Mouse (Mus musculus) kidney, postnatal 0 days (tissue): Measurements from ENCODE around the gene Muc1. TPM values are rescaled to one million over a fixed set of nuclear protein-coding genes. Genes with fewer than 3 reads are reported as not detected.

Experiments used
- ATAC-seq: fragments of 200-750 bp; cut with Nextera tagmentation; replicated peaks from 2 replicates; pipeline ENCODE4 v1.8.0; 2017; ENCODE audit warnings: low read depth, moderate number of reproducible peaks, moderate TSS enrichment, moderate library complexity; ENCODE audit not compliant: low FRiP score
- DNase-seq: peaks from one replicate; pipeline ENCODE4 v3.0.0-alpha.2; 2016; ENCODE audit warnings: low spot score
- H3K27ac ChIP-seq: fragments of 300-500 bp; sonication (generic); 2 replicates; pipeline ENCODE4 v1.5.1; 2014; ENCODE audit warnings: mild to moderate bottlenecking
- H3K27me3 ChIP-seq: fragments of 300-500 bp; sonication (generic); 2 replicates; pipeline ENCODE4 v1.6.1; 2014; ENCODE audit warnings: low read length, mixed read lengths; ENCODE audit not compliant: insufficient read depth
- H3K36me3 ChIP-seq: fragments of 300-500 bp; sonication (generic); 2 replicates; pipeline ENCODE4 v1.6.1; 2014; ENCODE audit warnings: low read length, mixed read lengths; ENCODE audit not compliant: insufficient read depth
- H3K4me1 ChIP-seq: fragments of 300-500 bp; sonication (generic); replicated peaks from 2 replicates; pipeline ENCODE4 v1.6.1; 2014; ENCODE audit warnings: antibody characterized with exemption, low read length, mixed read lengths; ENCODE audit not compliant: insufficient read depth
- H3K4me2 ChIP-seq: fragments of 300-500 bp; sonication (generic); 2 replicates; pipeline ENCODE4 v1.6.1; 2014; ENCODE audit warnings: mild to moderate bottlenecking, low read length, moderate library complexity, mixed read lengths
- H3K4me3 ChIP-seq: fragments of 300-500 bp; sonication (generic); replicated peaks from 2 replicates; pipeline ENCODE4 v1.5.1; 2014; ENCODE audit warnings: low read depth, low read length
- H3K9ac ChIP-seq: fragments of 300-500 bp; sonication (generic); 2 replicates; pipeline ENCODE4 v1.6.1; 2014; ENCODE audit warnings: low read depth, low read length
- H3K9me3 ChIP-seq: fragments of 300-500 bp; sonication (generic); replicated peaks from 2 replicates; pipeline ENCODE4 v1.6.1; 2016; ENCODE audit warnings: low read length, inconsistent platforms, mixed read lengths
- CTCF ChIP-seq: IDR thresholded peaks from 2 replicates; pipeline ENCODE4 v1.5.1; 2016; ENCODE audit warnings: antibody characterized with exemption, low read depth, mild to moderate bottlenecking, moderate library complexity
- WGBS: fragments of 180-500 bp; shearing (Covaris S2); extraction: QIAGEN DNeasy Blood & Tissue Kit; methylation state at CpG from one replicate; pipeline ENCODE4 v1.1.7; 2014; 5-methylcytosine and 5-hydroxymethylcytosine counted together
- polyA plus RNA-seq: library from polyadenylated mRNA; unstranded; fragments of >200 nt; fragmentation: Nextera tagmentation; extraction: Ambion mirVana; gene quantifications from 2 replicates; pipeline ENCODE4 v1.2.1, GENCODE M21; 2015

Gene Muc1
- polyA plus RNA-seq, 1 experiment from 2014 or later = 42.8 TPM

DNA sequence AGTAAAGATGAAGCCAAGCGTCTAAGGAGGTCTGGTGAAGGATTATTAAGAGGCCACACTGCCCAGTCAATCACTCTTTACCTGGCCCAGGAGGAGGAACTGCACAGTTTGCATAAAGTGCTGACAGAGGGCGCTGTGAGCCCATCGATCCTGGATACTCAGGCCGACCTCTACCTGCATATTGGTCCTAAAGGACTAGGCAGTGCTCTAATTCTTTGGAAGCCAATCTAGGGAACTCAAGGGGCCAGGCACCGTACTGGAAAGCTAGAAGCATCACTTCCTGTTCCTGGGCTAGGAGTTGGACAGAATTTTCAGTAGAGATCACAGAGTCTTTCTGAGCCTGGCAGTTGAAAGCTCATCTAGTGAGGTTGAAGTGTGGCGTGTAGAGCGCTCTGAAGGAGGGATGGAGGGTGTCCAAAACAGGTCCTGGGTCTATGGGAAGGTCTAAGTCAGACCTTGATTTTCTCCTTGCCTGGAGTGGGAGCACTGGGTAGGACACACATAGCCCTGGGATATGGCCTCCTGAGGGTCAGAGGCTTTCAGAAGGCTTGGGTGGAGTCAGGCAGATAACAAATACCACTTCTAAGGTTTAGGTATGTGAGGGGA is 21.7 kb downstream of the Muc1 start:
- Histone ChIP-seq H3K4me2 (0 out of 2 replicates have a peak overlapping the region, but pooled peaks have one; percentile 29), H3K9me3 (no peaks in the 10 kb centered on the region), H3K9ac (no peak overlapping the region), H3K36me3 (no peaks in the 10 kb centered on the region), H3K27me3 (no peaks in the 10 kb centered on the region), H3K4me1 (peaks cover 14% of the 10 kb centered on the region), H3K27ac (peak overlapping the region; percentile 77), H3K4me3 (no peak overlapping the region)
- peak; percentile 88 for TF ChIP-seq CTCF
- DNase-seq = peak; percentile 79
- WGBS = 19% methylated on average over 7 of the region's 7 CpGs
- ATAC-seq = peak; percentile 17; the same call in 1 of the 2 replicates

DNA sequence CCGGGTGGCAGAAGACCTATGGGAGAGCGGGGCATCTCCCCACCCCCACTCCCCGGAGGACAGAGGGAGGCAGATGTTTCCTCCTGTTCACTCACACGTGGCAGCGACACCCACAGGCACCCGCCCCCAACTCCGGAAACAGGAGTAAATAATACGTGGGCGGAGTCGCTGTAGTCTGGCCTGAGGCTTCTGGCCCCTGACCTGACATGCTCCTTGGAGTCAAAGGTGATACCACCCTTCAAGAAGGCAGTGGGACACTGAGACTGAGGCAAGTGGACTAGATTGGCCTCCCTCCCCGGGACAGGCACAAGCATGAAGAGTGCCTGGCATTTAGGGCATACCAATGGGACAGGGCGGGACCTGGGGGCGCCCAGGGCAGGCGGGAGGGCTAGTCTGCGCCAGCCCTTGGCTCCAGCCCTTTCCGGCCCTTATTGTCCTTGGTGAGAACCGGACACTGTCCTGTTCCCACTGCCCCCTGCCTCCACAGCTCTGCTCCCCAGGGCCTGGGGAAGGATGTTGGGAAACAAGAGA is 22.6 kb downstream of the Muc1 start:
- ATAC-seq = peak; percentile 57
- peak overlapping the region; percentile 29 for H3K4me2 ChIP-seq
- peak; percentile 82 for DNase-seq
- TF ChIP-seq CTCF = no peak; the same call in 1 of the 2 replicates
- no peaks in the 10 kb centered on the region for H3K36me3 ChIP-seq
- H3K4me1 ChIP-seq = peaks cover 14% of the 10 kb centered on the region
- H3K4me3 ChIP-seq = no peak overlapping the region
- H3K9ac ChIP-seq = no peak overlapping the region
- no peaks in the 10 kb centered on the region for H3K27me3 ChIP-seq
- WGBS = 1% methylated on average over 17 of the region's 17 CpGs
- no peaks in the 10 kb centered on the region for H3K9me3 ChIP-seq
- H3K27ac ChIP-seq = peak overlapping the region; percentile 64

DNA sequence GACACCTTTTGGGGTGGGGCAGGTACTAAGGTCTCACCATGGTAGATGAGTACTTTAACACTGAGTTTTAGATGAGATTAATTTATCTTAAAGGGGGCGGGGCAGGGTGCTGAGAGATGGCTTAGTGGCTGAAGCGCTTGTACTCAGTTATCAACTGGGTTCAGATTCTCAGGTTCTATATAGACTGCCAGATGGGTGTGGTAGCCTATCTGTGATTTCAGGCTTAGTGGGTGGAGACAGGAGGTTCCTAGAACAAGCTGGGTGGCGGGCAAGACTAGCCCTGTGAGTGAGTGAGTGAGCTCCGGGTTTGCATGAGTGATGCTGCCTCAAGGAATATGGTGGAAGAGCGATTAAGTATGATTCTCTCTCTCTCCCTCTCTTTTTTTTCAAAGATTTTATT is 26.1 kb downstream of the Muc1 start:
- 92% methylated on average over 5 of the region's 5 CpGs for WGBS
- no peaks in the 10 kb centered on the region for H3K27me3 ChIP-seq
- no peak overlapping the region for H3K4me3 ChIP-seq
- no peaks in the 10 kb centered on the region for H3K9me3 ChIP-seq
- no peak overlapping the region for H3K27ac ChIP-seq
- H3K4me1 ChIP-seq = peaks cover 14% of the 10 kb centered on the region
- ATAC-seq (no peak), DNase-seq (no peak)
- no peak overlapping the region for H3K9ac ChIP-seq
- no peak for TF ChIP-seq CTCF
- H3K4me2 ChIP-seq = no peak overlapping the region
- no peaks in the 10 kb centered on the region for H3K36me3 ChIP-seq

DNA sequence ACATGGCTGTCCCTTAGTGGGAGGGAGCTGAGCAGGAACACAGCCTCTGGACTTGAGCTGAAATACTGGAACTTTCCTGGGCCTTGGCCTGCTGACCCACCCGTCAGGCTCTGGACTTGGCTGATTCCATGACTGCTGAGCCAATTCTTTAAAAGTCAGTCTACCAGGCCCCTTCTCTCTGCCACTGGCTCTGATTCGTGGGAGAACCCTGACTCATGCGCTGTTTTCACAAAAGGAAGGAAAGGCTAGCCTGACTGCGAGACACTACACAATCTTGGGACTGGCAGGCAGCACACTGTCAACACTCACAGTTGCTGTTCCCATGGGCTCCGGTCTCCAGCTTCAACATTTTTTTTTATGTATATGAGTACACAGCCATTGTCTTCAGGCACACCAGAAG is 27.3 kb downstream of the Muc1 start:
- no peaks in the 10 kb centered on the region for H3K9me3 ChIP-seq
- no peaks in the 10 kb centered on the region for H3K27me3 ChIP-seq
- H3K4me2 ChIP-seq = no peak overlapping the region
- peaks cover 7% of the 10 kb centered on the region for H3K4me1 ChIP-seq
- no peaks in the 10 kb centered on the region for H3K36me3 ChIP-seq
- no peak for ATAC-seq
- no peak overlapping the region for H3K27ac ChIP-seq
- H3K4me3 ChIP-seq = no peak overlapping the region
- no peak overlapping the region for H3K9ac ChIP-seq
- DNase-seq = no peak
- TF ChIP-seq CTCF = no peak
- 72% methylated on average over 5 of the region's 5 CpGs for WGBS

DNA sequence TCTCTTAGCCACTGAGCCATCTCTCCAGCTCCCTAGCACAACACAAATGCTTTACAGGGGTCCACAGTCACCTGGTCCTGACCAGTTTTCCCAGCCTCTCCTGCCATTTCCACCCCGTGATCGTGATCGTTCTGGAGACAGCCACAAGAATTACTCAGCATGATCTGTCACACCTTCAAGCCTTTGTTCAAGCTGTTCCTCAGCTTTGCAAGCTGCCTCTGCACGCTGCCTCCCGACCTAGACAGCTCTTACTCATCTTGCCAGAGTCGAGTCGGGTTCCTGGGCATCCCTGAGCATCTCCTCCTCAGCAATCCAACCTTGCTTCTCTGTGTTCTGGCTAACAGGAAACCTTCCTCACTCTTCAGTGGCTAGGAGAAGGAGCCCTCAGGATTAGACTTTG is 30.2 kb downstream of the Muc1 start, which contains the start of gene Dpm3:
TSS of gene Dpm3 (plus strand) at position 283 of the 400 bp plus-strand sequence.
- H3K4me1 ChIP-seq = no peaks in the 10 kb centered on the region
- no peaks in the 10 kb centered on the region for H3K36me3 ChIP-seq
- H3K4me3 ChIP-seq = no peak within 1 kb of the TSS
- no peak for DNase-seq
- no peak within 1 kb of the TSS for H3K9ac ChIP-seq
- no peak for ATAC-seq
- no peak within 1 kb of the TSS for H3K4me2 ChIP-seq
- no peaks in the 10 kb centered on the region for H3K9me3 ChIP-seq
- TF ChIP-seq CTCF = no peak
- H3K27ac ChIP-seq = no peak within 1 kb of the TSS
- 35% methylated on average over 7 of the region's 7 CpGs for WGBS
- no peaks in the 10 kb centered on the region for H3K27me3 ChIP-seq

DNA sequence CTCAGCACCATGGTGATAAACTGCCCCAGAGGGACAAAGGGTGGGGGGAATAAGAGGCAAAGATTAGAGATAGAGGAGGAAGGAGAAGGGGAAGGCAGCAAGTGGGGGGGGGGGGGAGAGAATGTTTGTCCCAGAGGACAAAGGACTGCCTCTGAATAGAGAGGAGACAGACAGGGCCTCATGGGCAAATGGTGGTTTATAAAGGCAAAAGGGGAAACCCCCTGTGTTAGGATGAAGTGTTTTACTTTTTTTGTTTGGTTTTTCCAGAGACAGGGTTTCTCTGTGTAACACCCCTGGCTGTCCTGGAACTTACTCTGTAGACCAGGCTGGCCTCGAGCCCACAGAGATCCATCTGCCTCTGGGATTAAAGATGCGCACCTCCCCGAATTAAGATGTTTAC is 31.4 kb downstream of the Muc1 start:
- no peak overlapping the region for H3K4me2 ChIP-seq
- no peak for DNase-seq
- no peaks in the 10 kb centered on the region for H3K27me3 ChIP-seq
- no peaks in the 10 kb centered on the region for H3K9me3 ChIP-seq
- no peaks in the 10 kb centered on the region for H3K36me3 ChIP-seq
- no peak overlapping the region for H3K27ac ChIP-seq
- H3K9ac ChIP-seq = no peak overlapping the region
- H3K4me3 ChIP-seq = no peak overlapping the region
- no peak for ATAC-seq
- WGBS = 76% methylated on average over 3 of the region's 3 CpGs
- no peaks in the 10 kb centered on the region for H3K4me1 ChIP-seq
- TF ChIP-seq CTCF = no peak

DNA sequence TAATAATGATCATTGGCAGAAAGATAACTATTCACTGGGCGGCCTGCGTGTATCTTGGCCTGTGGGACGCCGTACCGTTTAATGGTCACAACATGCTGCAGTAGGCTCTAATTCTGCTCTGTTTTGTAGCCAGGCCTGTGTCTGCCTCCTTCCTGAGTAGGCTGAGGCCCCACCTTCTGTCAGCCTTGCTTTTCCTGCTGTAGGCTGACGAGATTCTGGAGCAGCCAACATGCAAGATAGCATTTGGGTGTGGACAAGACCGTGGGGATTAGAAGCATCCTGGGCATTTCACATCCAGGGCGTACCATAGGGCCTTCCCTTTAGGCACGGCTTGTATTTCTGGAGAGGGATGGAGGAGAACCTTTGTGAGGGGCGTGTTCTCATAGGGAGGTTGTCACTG is 33.6 kb downstream of the Muc1 start:
- H3K9me3 ChIP-seq = no peaks in the 10 kb centered on the region
- no peaks in the 10 kb centered on the region for H3K27me3 ChIP-seq
- no peak overlapping the region for H3K4me3 ChIP-seq
- H3K27ac ChIP-seq = peak overlapping the region; percentile 31; the same call in 1 of the 2 replicates
- H3K4me2 ChIP-seq = no peak overlapping the region
- H3K4me1 ChIP-seq = 0 out of 2 replicates have a peak, but pooled peaks cover 5% of the 10 kb centered on the region
- DNase-seq (peak; percentile 21), ATAC-seq (no peak)
- H3K9ac ChIP-seq = no peak overlapping the region
- no peak for TF ChIP-seq CTCF
- no peaks in the 10 kb centered on the region for H3K36me3 ChIP-seq
- WGBS = 60% methylated on average over 10 of the region's 10 CpGs
